Mouse (Mus musculus) adrenal gland, postnatal 4 days (tissue): ENCODE results near the gene Ckap4. TPM values are rescaled to one million over a fixed set of nuclear protein-coding genes. Genes with fewer than 3 reads are reported as not detected.
A peak's percentile ranks its signal among the peaks of the same experiment; 100 is the strongest.
"Not testable (repeated sequence)": the region's sequence is repeated elsewhere in the genome, so short reads cannot be mapped to it uniquely, and the experiment has no call there.

Source experiments
- DNase-seq, 2 experiments: peaks; one replicate each; pipeline ENCODE4 v3.0.0; 2021 to 2022; ENCODE audit warnings: low spot score in 2 of 2, mixed read lengths in 2 of 2
- total RNA-seq, 2 experiments: library from RNA; stranded (reverse); gene quantifications; 2 replicates each; pipeline ENCODE4 v1.2.3; 2021

Ckap4 gene
- total RNA-seq, 2 experiments from 2014 or later, result 96.9 to 103 TPM

GRCm38 (mm10) chr10:84551846-84552245 lies 18.0 kb upstream of the Ckap4 start:
- DNase-seq, result no peak

DNA sequence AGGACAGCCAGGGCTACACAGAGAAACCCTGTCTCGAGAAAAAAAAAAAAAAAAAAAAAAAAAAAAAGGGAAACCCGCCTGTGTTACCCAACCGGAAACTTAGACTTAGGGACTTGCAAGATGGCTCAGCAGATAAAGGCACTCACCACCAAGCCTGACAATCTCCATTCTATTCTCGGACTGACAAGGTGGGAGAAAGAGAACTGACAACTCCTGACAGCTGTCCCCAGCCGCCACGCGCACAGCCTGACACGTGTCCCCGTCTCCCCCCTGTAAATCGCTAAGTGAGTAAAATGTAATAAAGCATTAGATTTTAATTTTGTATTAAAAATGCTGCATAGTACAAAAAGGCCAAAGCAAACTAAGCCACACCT lies 16.0 kb upstream of the Ckap4 start:
- no peak for DNase-seq

DNA sequence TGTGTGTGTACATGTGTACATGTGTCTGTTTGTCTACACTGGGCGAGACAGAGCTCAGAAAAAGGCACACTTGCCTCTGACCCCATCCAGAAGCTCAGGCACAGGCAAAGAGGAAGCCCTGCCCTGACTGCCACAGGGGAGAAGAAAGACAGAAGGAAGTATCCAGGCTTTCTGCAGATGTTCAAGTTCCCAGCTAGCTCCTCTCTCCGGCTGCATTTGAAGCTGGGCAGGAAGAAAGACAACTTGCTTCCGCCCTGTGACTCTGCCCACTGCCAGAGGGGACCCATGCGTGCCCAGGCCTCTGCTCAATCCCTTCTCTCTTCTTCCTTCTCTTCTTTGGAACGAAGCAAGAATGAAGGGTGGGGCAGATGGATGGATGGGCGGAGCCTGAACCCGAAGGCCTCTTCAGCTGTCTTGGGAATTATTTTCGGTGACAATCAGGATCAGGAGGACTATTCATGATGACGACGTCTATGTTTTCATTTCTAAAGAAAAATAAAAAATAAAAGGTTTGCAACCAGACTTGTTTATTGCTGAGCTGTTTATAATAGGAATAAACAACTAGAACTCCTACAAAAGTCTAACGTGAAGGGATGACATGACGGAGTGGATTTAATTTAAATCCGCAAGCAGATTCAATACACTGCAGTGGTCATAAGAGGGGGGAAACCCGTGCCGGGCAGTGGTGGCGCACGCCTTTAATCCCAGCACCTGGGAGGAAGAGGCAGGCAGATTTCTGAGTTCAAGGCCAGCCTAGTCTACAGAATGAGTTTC lies 15.5 kb upstream of the Ckap4 start:
- no peak for DNase-seq

DNA sequence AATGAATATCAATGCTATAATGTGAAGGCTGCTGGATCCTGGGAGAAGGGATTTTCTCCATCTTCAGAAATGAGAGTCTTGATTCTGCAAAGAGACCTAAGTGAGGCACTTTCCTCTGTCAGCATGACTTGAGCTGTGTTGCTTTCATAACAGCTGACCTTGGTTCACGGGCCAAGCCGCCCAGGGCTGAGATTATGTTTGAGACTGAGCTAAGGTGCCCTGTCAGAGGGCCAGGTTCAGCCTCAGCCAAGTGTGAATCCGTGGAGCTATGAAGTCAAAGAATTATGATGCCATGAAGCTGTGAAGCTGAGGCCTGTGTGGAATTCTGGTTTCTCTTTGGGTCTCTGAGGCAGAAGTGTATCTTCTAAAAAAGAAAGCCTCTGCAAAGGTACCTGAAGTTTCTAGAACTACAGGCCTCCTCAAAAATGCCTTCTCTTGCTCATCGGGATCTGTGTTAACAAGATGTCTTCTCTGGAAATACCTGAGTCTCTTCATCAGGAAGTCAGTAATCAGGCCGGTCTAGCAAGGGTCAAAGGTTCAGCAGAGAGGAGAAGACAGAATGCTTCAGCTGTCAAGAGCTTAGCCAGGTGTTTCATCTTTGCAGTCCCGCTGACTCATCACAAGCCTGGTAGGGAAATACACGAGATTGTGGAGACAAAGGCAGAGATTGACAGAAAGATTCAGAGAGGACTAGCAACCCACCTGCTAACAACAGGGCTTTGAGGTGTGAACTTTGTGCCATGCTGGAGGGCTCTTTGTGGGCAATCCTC lies 11.2 kb upstream of the Ckap4 start:
- no peak for DNase-seq

DNA sequence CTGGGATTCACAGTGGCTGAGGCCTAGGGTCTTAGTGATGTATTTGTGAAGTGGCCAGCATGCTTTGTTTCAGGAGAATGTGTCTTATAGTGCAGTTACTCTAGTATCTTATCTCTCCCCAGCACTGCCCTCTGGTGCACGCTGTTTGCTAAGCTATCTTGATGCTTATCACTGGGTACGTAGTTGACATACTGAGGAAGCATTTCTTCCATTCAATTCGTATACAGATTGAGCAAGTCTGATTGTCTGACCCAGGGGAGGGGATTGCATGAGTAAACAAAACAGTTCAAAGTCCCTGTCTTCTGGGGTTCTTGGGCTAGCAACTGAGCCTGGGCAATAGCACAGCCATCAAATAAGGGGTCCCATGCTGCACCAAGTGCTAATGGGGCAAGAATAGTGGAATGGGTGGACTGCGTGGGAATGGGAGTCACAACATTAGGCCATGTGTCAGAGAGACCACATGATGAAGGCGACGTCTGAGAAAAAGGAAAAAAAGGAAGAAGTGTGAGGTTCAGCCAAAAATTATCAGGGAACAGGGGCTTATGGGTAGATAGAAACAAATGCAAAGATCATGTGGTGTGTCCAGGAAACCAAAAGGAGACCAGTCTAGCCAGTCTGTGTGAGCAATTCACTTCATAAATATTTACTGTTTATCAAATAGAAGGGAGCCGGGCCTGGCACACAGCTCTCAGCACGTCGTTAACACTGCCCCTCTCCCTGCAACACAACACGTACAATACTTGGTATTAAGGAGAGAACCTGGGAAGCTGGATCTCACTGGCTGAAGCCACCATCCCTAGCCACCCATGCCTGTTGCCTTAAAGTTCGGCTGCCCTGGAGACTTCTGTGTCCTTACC lies 9.2 kb upstream of the Ckap4 start:
- no peak for DNase-seq

GRCm38 (mm10) chr10:84539651-84540050 lies 5.8 kb upstream of the Ckap4 start:
- DNase-seq, result no peak

- DNase-seq, result no peak
These were observed 2.0 kb upstream of the Ckap4 start for GRCm38 (mm10) chr10:84535859-84536258.

DNA sequence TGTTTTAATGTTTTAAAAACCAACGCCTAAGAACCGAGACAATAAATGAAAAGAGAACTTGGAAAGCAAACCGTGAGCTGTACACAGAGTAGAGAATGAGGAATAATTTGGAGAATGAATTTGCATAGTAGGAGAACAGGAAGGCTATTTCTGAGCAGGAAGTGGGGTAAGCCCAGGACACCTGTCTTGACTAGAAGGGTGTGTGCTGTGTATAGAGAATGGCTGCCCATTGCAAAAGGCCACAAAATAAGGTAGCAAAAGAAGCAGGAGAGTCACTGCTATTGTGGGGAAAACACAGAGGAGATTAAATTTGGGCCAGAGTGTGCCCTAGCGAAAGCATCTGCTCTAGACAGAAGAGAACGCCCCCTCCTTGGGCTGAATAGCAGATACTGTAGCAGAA lies 1.6 kb upstream of the Ckap4 start:
- no peak for DNase-seq

DNA sequence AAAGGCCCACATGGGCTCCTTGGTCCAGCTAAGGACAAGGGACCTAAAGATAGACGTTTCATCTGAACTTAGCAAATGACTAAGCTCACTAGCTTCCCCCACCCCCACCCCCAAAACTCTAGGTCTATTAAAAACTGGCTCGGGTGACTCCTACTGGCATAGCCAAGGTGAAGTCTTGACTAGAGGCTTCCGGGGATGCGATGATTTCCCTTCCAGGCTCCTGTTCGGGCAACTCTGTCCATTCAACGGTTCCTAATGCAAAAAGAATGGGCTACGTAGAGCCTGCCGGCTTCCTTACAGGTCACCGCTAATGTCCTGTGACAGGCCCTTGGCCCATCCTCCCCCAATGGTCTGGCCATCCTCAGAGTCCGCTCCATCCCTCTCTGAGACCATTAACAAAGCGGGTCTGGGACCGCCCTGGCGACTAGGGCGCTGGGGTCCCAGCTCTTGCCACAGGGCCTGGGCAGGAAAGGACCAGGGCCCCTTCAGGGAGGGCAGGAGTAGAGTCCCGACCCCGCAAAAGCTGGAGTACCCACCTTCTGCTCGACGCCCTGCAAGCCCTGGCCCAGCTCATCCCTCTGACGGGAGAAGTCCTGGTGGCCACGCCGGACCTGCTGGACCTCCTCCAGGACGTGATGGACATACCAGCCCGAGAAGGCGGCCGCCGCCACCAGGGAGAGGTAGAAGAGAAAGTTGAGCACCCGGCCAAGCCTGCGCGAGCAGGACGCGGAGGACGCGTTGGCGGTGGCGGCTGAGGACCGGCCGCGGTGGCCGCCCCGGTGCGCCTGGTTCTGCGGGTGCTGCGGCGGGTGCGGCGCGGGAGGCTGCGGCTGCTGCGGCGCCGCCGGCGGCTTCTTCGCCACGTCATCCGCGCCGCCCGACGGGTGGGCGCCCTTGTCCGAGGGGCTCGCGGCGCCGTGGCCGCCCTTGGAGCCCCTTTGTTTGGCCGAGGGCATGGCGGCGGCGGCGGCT lies 665 bp downstream of the Ckap4 start:
- peak in 1 of 2 experiments; percentile 25 for DNase-seq

DNA sequence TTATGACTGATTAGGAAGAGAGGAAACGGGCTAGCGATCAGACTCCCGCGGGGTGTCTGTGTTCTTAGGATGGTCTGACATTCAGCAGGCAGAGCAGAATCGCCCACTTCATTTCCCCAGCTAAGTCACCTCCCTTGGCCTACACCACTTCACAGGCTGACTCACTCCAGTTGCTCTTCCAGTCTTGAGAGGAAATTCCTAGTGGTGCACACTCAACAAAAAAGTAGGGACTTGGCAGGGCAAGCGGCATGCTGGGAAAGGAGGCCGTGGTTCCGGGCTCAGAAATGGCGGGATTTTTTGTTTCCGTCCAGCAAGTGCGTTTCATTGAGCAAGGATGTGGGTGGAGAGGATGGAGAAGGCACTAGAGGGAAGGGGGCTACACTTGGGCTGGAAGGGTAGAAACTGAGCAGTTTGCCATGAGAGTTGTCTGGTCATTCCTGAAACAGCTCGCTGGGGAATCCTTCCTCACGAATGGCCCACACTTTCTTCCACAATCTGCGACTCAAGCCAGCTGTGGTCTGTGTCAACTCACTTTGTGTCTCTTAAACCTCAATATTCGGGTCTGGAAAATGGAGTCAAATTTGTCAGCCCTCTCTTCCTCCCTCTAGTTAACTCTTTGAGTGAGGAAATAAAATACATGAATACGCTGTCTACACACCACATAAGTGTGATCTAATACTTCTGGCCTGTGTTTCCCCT lies 1.5 kb downstream of the Ckap4 start:
- no peak for DNase-seq

- no peak for DNase-seq
These were observed 2.3 kb downstream of the Ckap4 start for GRCm38 (mm10) chr10:84531576-84531975.

DNA sequence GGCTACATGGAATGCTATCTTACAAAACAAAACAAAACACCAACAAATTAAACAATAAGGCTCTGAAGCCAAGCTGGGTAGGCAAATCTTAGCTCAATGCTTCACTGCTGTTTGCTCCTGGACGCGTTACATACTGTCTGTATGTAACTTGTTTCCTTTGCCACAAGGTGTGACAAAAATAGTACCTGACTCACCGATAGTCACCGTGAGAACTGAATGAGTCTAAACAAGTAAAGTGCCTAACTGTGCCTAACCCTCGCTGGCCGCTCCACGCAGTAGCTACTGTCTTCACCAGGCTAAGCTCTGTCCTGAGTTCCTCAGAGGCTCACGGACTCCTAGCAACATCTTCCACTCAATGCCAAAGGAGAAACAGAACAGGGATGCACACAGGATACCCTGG lies 3.5 kb downstream of the Ckap4 start:
- DNase-seq, result no peak

DNA sequence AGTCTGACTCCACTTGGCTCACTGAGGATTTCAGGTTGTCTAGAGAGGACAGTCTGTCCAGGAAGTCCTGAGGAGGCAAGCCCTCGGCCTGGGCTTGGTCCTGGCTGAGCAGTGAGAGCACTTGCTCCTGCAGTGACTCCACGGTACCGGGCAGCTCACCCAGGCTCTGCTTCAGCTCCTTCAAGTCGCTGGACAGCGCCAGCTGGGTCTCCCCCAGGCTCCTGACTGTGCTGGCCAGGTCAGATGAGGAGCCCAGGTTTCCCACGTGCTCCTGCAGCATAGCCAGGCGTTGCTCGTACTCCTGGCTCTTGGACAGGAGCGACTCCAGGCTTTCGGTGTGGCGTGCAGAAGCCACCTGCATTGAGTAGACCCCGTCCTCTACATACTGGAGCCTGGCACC lies 6.2 kb downstream of the Ckap4 start:
- no peak for DNase-seq

DNA sequence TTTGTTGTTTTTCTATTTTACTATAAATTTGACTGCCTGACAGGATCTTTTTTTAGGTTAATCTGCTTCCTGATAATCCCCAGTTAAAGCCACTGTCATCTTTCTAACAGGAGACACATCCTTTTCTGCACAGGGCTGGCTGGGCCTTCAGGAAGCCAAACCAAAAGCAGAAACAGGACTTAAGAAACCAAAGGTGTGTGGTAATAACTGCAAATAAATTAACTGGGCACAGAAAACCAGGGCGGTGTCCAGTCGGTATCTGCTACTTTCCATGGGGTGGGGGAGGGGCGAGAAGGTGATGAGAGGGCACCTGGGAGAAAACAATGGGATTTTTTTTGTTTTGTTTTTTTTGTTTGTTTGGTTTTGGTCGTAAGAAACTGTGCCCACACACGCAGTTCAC lies 6.8 kb downstream of the Ckap4 start:
- DNase-seq, result no peak

GRCm38 (mm10) chr10:84526488-84526887 lies 7.4 kb downstream of the Ckap4 start:
- DNase-seq, result no peak

- DNase-seq, result no peak
These were observed 10.2 kb downstream of the Ckap4 start for GRCm38 (mm10) chr10:84523682-84524081.

DNA sequence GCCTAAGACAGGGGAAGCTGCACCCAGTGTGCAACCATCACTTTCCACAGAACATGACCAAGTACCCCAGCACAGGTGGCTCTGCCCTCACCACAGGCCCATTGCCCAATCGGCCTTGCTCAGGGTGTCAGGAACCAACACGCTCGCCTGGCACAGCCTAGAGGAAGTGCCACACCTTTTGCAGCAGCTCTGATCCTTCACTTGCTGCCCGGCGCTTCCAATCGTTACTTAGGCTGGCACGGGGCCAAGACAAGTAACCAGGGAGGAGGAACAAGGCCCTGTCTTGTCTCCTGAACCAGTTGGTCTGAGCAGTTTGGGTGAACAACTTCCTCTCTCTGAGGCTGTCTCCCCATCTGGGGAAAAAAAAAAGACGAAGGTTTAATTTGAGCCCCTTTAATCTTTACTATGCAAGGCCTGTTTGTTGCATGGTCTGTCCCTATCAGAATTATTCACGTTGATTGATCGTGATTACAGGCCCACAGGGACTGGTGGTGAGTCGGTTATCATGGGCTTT lies 17.4 kb downstream of the Ckap4 start:
- DNase-seq, result no peak

- not testable (repeated sequence) for DNase-seq
These were observed 17.9 kb downstream of the Ckap4 start for GRCm38 (mm10) chr10:84515980-84516379.

DNA sequence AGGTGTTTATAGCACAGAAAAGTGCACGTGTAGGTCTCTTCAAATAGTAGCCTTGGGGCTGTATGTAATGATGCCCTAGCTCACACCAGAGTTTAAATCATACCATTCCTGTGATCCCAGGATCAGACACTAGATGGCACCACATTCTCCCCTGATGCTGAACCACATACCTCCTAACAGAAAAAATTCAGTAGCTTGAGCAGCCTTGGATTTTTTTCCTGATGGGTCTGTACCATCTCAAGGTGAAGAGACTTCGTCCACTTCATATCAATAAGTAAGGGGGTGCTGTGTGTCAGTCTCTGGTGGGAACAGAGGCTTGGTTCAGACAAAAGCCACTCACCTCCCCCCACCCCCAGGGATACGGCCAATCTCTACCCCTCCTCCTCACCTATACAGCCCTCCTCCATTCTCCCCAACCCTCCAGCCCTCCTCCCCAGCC lies 18.3 kb downstream of the Ckap4 start:
- peak in 1 of 2 experiments; percentile 49 for DNase-seq
